Mouse (Mus musculus): Measurements from ENCODE around the gene Kras. TPM values are rescaled to one million over a fixed set of nuclear protein-coding genes. Genes with fewer than 3 reads are reported as not detected.

The Kras gene
- polyA plus RNA-seq, 1 experiment from 2014 or later = 119 TPM

DNA sequence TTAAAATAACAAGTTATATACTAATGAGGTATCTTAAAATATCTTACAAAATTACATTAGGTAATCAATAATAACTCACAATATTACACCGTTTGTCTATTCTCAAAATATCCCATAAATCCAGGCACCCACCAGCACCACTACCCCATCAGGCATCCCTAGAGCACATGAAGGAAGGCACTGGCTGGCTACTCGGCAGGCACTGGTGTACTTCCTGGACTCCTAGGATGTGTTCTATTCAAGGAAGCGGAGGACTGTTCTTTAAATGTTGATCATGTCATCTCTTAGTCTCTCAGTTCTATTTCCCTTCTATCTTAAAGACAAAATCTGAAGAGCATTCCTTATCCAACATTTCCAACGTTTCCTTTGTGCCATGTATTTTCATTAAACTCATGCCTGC lies 12.9 kb downstream of the Kras start:
- DNase-seq (ENCODE audit: low spot score) (no peak), ATAC-seq (ENCODE audit: insufficient read depth, low FRiP score, low TSS enrichment) (no peak)
- Histone ChIP-seq H3K9me3 (ENCODE audit: control insufficient read depth, low read length) (no peaks in the 10 kb centered on the region), H3K4me3 (ENCODE audit: low read depth, low read length) (no peak overlapping the region), H3K36me3 (ENCODE audit: control insufficient read depth, insufficient read depth, low read length) (no peaks in the 10 kb centered on the region), H3K4me1 (ENCODE audit: control insufficient read depth, insufficient read depth, low read length) (no peaks in the 10 kb centered on the region), H3K27ac (ENCODE audit: low read depth, low read length) (no peak overlapping the region), H3K9ac (ENCODE audit: low read length) (no peak overlapping the region), H3K27me3 (ENCODE audit: control insufficient read depth, insufficient read depth, low read length) (no peaks in the 10 kb centered on the region), H3K4me2 (ENCODE audit: low read depth) (no peak overlapping the region)
- 82% methylated on average over 4 of the region's 4 CpGs for WGBS

DNA sequence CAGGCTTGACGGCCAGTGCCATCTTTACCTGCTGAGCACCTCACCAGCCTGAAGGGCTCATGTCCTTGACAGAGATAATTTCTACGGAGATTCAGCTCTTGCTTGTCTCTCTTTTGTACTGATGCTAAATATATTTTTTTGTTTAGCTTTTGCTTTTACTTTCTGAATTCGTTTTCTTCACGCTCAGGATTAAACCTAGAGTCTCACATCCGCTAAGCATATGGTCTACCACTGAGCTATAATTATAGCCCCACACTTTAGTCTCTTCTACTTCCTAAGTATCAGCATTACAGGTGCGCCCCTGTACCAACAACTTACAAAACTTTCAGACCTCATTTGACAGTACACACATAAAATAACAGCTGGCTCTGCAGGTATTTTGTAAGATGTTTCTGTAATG lies 14.7 kb downstream of the Kras start:
- no peak for DNase-seq (ENCODE audit: low spot score)
- Histone ChIP-seq H3K4me1 (ENCODE audit: control insufficient read depth, insufficient read depth, low read length) (no peaks in the 10 kb centered on the region), H3K4me2 (ENCODE audit: low read depth) (no peak overlapping the region), H3K4me3 (ENCODE audit: low read depth, low read length) (no peak overlapping the region), H3K27me3 (ENCODE audit: control insufficient read depth, insufficient read depth, low read length) (no peaks in the 10 kb centered on the region), H3K9me3 (ENCODE audit: control insufficient read depth, low read length) (no peaks in the 10 kb centered on the region), H3K27ac (ENCODE audit: low read depth, low read length) (no peak overlapping the region), H3K36me3 (ENCODE audit: control insufficient read depth, insufficient read depth, low read length) (0 out of 2 replicates have a peak, but pooled peaks cover 3% of the 10 kb centered on the region), H3K9ac (ENCODE audit: low read length) (no peak overlapping the region)
- ATAC-seq (ENCODE audit: insufficient read depth, low FRiP score, low TSS enrichment) = no peak
- 89% methylated on average over 6 of the region's 6 CpGs for WGBS

DNA sequence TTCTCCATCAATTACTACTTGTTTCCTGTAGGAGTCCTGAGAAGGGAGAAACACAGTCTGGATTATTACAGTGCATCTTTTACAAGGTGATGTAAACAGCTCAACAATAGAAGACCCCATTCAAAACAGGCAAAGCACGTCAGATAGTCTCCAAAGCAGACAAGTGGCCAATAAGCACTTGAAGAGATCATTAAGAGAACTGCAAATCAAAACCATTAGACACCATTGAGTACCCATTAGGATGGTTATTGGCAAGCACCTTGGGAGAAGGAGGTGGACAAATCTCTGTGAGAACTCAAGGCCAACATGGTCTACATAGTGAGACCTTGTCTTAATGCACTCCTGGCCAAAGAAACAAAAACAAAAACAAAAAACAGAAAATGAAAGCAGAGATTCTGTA lies 15.6 kb downstream of the Kras start:
- H3K36me3 ChIP-seq (ENCODE audit: control insufficient read depth, insufficient read depth, low read length) = 0 out of 2 replicates have a peak, but pooled peaks cover 3% of the 10 kb centered on the region
- ATAC-seq (ENCODE audit: insufficient read depth, low FRiP score, low TSS enrichment) = no peak

DNA sequence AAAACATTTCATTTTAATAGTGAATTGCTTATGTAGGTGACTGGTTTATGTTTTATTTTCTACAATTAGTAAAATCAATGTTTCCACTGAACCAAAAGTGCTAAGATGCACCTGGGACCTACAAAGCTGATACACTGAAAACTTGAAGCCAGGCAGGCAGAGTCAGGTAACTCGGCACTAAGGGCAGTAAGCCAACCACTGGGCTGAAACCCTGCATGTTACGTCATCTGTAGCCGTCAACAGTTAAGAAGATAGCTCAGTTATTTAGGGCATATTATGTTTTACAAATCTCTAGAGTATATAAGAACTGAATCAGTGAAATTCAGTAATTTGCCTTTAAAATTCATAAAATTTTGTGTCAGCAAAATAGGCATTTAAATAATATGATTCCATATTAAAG lies 23.7 kb downstream of the Kras start:
- no peak for DNase-seq (ENCODE audit: low spot score)
- Histone ChIP-seq H3K27me3 (ENCODE audit: control insufficient read depth, insufficient read depth, low read length) (no peaks in the 10 kb centered on the region), H3K9ac (ENCODE audit: low read length) (no peak overlapping the region), H3K9me3 (ENCODE audit: control insufficient read depth, low read length) (no peaks in the 10 kb centered on the region), H3K4me2 (ENCODE audit: low read depth) (no peak overlapping the region), H3K4me3 (ENCODE audit: low read depth, low read length) (no peak overlapping the region), H3K36me3 (ENCODE audit: control insufficient read depth, insufficient read depth, low read length) (0 out of 2 replicates have a peak, but pooled peaks cover 3% of the 10 kb centered on the region), H3K4me1 (ENCODE audit: control insufficient read depth, insufficient read depth, low read length) (no peaks in the 10 kb centered on the region), H3K27ac (ENCODE audit: low read depth, low read length) (no peak overlapping the region)
- no peak for ATAC-seq (ENCODE audit: insufficient read depth, low FRiP score, low TSS enrichment)
- 93% methylated on average over 3 of the region's 3 CpGs for WGBS

More for the DNA sequence above, 15.6 kb downstream of the Kras start:
- no peaks in the 10 kb centered on the region for H3K9me3 ChIP-seq (ENCODE audit: control insufficient read depth, low read length)
- DNase-seq (ENCODE audit: low spot score) = no peak
- no peak overlapping the region for H3K4me3 ChIP-seq (ENCODE audit: low read depth, low read length)
- H3K27ac ChIP-seq (ENCODE audit: low read depth, low read length) = no peak overlapping the region
- WGBS = 74% methylated on average over 1 of the region's 1 CpGs
- H3K9ac ChIP-seq (ENCODE audit: low read length) = no peak overlapping the region
- H3K27me3 ChIP-seq (ENCODE audit: control insufficient read depth, insufficient read depth, low read length) = no peaks in the 10 kb centered on the region
- no peaks in the 10 kb centered on the region for H3K4me1 ChIP-seq (ENCODE audit: control insufficient read depth, insufficient read depth, low read length)
- H3K4me2 ChIP-seq (ENCODE audit: low read depth) = no peak overlapping the region

DNA sequence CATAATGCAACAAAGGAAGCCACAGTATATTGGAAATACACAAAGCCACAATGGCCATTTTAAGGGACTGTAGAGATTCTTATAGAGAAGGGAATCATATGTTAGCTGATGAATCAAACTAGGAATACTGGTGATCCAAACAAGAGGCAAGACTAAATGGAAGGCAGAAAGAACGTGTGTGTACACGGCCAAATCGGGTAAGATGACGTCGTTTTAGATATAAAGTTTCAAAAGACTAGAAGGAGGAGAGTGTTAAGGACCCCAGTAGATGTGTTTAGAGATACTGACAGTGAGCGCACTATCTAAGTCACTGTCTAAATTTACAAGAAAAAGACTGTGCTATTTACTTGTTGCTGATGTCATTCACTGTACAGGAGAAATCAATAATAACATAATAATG lies 25.8 kb downstream of the Kras start:
- no peak overlapping the region for H3K4me3 ChIP-seq (ENCODE audit: low read depth, low read length)
- H3K36me3 ChIP-seq (ENCODE audit: control insufficient read depth, insufficient read depth, low read length) = peaks cover 3% of the 10 kb centered on the region; the same call in 1 of the 2 replicates
- H3K4me1 ChIP-seq (ENCODE audit: control insufficient read depth, insufficient read depth, low read length) = no peaks in the 10 kb centered on the region
- WGBS = 95% methylated on average over 6 of the region's 6 CpGs
- no peak for DNase-seq (ENCODE audit: low spot score)
- no peaks in the 10 kb centered on the region for H3K27me3 ChIP-seq (ENCODE audit: control insufficient read depth, insufficient read depth, low read length)
- ATAC-seq (ENCODE audit: insufficient read depth, low FRiP score, low TSS enrichment) = no peak
- H3K9me3 ChIP-seq (ENCODE audit: control insufficient read depth, low read length) = no peaks in the 10 kb centered on the region
- H3K9ac ChIP-seq (ENCODE audit: low read length) = no peak overlapping the region
- H3K27ac ChIP-seq (ENCODE audit: low read depth, low read length) = no peak overlapping the region
- no peak overlapping the region for H3K4me2 ChIP-seq (ENCODE audit: low read depth)

DNA sequence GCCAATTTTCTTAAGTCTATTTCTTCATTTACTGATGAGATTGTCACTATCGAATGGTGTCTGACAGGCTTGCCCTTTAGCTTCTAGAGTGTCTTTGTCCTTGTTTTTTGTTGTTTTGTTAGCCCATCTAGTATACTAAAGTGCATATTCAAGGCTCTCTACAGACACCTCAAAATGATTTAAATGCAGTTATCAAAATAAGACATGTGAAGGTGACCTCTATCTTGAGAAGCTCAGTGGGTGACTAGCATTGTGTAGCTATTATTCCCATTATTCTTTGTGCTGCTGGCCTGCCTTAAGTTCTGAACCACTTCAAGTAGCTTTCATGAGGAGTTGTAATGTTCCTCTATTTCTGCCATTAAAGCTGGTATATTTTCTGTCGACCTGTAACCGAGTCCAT lies 34.2 kb downstream of the Kras start:
- no peak overlapping the region for H3K4me3 ChIP-seq (ENCODE audit: low read depth, low read length)

DNA sequence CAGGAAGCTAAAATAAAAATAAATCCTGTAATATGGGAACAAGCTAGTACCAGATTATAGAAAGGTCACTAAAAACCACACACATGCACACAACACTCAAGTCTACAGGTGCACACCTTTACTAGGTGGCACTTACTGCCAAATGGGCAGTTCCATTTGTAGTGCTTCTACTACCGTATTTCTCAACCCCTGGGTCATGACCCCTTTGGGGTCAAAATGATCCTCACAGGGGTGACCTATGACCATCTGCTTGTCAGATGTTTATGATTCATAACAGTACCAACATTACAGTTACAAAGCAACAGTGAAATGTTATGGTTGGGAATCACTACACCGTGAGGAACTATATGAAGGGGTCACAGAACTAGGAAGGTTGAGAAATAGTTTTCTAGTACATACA lies 36.1 kb downstream of the Kras start:
- no peak for DNase-seq (ENCODE audit: low spot score)
- H3K4me2 ChIP-seq (ENCODE audit: low read depth) = no peak overlapping the region
- H3K36me3 ChIP-seq (ENCODE audit: control insufficient read depth, insufficient read depth, low read length) = no peaks in the 10 kb centered on the region; the same call in none of the 2 replicates
- H3K4me3 ChIP-seq (ENCODE audit: low read depth, low read length) = no peak overlapping the region
- no peaks in the 10 kb centered on the region for H3K9me3 ChIP-seq (ENCODE audit: control insufficient read depth, low read length)
- no peak overlapping the region for H3K9ac ChIP-seq (ENCODE audit: low read length)
- no peak overlapping the region for H3K27ac ChIP-seq (ENCODE audit: low read depth, low read length)
- H3K4me1 ChIP-seq (ENCODE audit: control insufficient read depth, insufficient read depth, low read length) = 0 out of 2 replicates have a peak, but pooled peaks cover 3% of the 10 kb centered on the region
- H3K27me3 ChIP-seq (ENCODE audit: control insufficient read depth, insufficient read depth, low read length) = no peaks in the 10 kb centered on the region
- 83% methylated on average over 2 of the region's 2 CpGs for WGBS
- ATAC-seq (ENCODE audit: insufficient read depth, low FRiP score, low TSS enrichment) = no peak

More for the DNA sequence above, 34.2 kb downstream of the Kras start:
- no peak overlapping the region for H3K9ac ChIP-seq (ENCODE audit: low read length)
- H3K36me3 ChIP-seq (ENCODE audit: control insufficient read depth, insufficient read depth, low read length) = peaks cover 3% of the 10 kb centered on the region
- H3K9me3 ChIP-seq (ENCODE audit: control insufficient read depth, low read length) = no peaks in the 10 kb centered on the region
- no peaks in the 10 kb centered on the region for H3K27me3 ChIP-seq (ENCODE audit: control insufficient read depth, insufficient read depth, low read length)
- H3K27ac ChIP-seq (ENCODE audit: low read depth, low read length) = no peak overlapping the region
- no peak overlapping the region for H3K4me2 ChIP-seq (ENCODE audit: low read depth)
- H3K4me1 ChIP-seq (ENCODE audit: control insufficient read depth, insufficient read depth, low read length) = 0 out of 2 replicates have a peak, but pooled peaks cover 3% of the 10 kb centered on the region
- no peak for ATAC-seq (ENCODE audit: insufficient read depth, low FRiP score, low TSS enrichment)
- no peak for DNase-seq (ENCODE audit: low spot score)
- 88% methylated on average over 3 of the region's 3 CpGs for WGBS

DNA sequence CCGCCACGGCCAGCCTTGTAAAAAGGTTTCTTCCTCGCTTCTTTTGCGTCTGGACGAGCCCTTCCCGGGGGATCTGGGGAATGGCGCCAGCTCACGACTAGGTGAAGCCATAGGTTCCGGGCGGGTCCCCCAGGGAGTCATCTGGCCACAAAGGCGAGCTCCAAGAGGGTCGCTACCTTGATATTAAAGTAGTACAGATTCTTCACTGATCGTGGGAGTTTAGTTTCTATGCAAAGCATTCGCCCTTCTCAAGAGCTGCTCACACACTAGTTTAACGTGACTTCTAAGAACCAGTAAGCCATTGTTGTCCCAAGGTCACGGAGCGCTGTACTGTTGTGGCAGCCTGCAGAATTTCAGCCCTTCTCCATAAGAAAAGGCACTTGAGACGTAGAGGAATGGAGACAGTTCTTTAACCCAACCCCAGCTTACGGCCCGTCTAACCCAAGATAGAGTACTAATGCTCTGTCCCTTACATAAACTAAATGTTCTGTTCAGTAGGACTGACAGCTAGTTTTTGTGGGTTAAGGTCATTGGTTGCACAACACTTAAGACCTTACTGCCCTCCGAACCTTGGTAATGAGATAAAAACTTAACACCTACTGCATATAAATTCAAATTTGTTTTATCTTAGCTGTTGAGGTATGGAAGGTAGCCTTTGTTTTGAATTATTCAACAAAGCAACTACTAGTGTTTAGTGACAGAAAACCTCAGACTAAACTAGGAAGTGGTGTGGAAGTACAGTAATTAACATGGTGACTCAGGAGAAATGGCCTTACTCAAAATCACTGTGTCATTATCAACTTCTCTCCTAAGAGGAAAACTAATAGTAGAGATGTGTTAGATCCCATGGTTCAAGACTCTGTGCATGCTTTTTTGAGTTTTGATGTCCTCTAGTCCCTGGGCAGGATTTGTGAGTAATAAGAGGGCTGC lies 38.4 kb downstream of the Kras start:
- ATAC-seq (ENCODE audit: insufficient read depth, low FRiP score, low TSS enrichment) = peak; percentile 61
- Histone ChIP-seq H3K27ac (ENCODE audit: low read depth, low read length) (peak overlapping the region; percentile 88), H3K36me3 (ENCODE audit: control insufficient read depth, insufficient read depth, low read length) (no peaks in the 10 kb centered on the region; the same call in 1 of the 2 replicates), H3K9me3 (ENCODE audit: control insufficient read depth, low read length) (no peaks in the 10 kb centered on the region), H3K27me3 (ENCODE audit: control insufficient read depth, insufficient read depth, low read length) (no peaks in the 10 kb centered on the region), H3K9ac (ENCODE audit: low read length) (peak overlapping the region; percentile 67), H3K4me1 (ENCODE audit: control insufficient read depth, insufficient read depth, low read length) (0 out of 2 replicates have a peak, but pooled peaks cover 3% of the 10 kb centered on the region), H3K4me3 (ENCODE audit: low read depth, low read length) (peak overlapping the region; percentile 44), H3K4me2 (ENCODE audit: low read depth) (peak overlapping the region; percentile 55)
- DNase-seq (ENCODE audit: low spot score) = no peak
- 4% methylated on average over 21 of the region's 21 CpGs for WGBS
